Mouse (Mus musculus) regulatory T cell (primary cell): ENCODE measurements around the gene Sh3bgrl2.
"Not testable (repeated sequence)": the region's sequence is repeated elsewhere in the genome, so short reads cannot be mapped to it uniquely, and the experiment has no call there.

Source experiments
- in situ Hi-C: fragments of 300-600 bp; cut with MboI, MseI; formaldehyde crosslinking; loops from one replicate; pipeline ENCODE4 v1.15.1; 2025; ENCODE audit warnings: high pct_unique_total_duplicates

Gene Sh3bgrl2

DNA sequence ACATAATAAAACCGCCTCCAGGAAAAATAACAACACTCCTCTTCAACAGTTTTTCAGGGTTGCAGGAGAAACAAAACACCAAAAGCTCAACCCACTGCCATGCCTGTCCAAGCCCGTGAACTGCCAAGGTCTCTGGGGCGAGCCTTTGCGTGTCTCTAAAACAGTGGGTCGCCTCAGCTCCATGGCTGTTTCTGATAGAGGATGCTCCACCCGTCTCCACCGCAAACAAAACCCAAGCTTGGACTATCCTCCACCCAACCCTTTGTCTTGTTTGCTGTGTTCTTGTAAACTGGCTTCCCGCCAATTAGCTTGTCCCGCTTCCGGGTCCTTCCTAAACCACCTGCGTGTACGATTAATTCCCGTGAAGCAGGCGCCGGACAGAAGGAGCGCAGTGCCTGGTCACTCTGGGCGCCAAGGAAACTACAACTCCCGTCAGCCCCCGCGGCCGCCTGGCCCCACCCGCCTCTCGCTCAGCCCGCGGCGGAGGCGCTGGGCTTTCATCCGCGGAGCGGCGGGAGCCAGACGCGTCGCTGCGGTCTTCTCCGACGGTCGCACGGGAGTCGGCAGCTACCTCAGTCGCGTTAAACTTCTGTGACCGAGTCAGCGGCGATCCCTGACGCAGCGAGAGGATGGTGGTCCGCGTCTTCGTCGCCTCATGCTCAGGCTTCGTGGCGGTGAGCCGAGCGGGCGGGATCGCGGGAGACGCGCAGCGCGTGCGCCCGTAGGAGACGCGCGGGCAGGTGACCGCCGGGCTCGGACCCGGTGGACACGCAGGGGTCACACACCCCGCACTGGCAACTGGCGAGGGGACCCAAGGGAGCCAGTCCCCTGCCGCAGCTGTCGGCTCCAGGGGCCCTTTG lies at the start of gene Sh3bgrl2:
Sh3bgrl2 (plus strand) TSS at position 498 of the 860 bp plus-strand sequence.
- in situ Hi-C loops, result no loop called here

DNA sequence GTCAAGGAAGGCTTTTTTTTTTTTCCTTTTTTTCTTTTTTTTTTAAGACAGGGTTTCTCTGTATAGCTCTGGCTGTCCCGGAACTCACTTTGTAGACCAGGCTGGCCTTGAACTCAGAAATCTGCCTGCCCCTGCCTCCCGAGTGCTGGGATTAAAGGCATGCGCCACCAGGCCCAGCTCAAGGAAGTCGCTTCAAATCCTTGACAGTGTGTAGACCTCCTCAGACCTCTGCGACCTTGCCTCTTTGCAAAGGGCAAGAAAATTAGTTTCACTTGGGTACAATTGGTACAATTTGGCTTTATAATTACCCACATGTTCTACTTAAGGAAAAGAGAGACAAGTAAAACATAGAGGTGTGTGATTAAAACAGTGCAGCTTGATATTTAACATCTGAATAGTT lies 29.0 kb upstream of the Sh3bgrl2 start:
- in situ Hi-C loops, result not testable (repeated sequence)

DNA sequence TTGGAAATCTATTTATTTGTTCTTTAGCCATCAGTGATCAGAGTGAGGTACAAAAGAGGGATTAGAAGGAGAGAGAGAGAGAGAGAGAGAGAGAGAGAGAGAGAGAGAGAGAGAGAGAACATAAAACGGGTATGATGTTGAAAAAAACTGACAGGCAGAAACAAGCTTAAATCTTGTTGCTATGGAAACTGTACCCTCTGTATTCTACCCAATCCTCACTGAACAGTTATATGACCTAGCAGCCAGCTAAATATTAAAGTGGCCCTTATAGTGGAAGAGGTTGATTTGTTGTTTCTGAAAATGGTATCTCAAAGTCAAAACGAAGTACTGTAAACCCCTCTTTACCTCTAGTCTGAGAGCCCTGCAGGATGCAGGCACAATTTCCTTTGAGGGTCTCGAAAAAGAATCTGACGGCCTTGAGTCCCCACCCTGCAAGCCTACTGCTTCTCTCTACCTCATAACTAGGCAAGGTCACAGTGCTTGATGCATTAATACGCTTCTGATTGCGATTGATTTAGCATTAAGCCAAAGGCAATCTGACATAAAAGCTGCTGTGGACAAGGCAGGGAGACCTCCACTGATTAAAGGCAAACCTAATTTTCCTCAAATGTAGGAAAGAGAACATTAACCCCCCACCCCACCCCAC lies 28.5 kb upstream of the Sh3bgrl2 start:
- in situ Hi-C loops, result no loop called here

- in situ Hi-C loops, result no loop called here
These were observed 20.6 kb upstream of the Sh3bgrl2 start for GRCm38 (mm10) chr9:83527341-83528060.

GRCm38 (mm10) chr9:83533044-83533769 lies 14.9 kb upstream of the Sh3bgrl2 start:
- in situ Hi-C loops, result no loop called here

DNA sequence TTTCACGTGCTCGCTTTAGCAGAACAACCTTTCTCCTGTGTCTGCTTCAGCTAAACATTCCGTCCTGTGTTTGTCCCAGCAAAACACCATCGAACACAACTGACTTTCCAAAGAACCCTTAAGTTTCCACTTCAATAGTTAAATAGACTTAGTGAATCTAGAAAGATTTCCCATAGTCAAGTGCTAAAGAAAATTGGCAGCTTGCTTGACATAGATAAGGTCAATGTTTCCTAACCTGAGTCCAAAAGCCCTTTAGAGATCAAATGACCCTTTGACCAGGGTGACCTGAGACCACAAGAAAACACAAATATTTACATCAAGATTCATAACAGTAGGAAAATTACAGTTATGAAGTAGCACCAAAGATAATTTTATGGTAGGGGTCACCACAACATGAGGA lies 11.2 kb upstream of the Sh3bgrl2 start:
- in situ Hi-C loops, result no loop called here

DNA sequence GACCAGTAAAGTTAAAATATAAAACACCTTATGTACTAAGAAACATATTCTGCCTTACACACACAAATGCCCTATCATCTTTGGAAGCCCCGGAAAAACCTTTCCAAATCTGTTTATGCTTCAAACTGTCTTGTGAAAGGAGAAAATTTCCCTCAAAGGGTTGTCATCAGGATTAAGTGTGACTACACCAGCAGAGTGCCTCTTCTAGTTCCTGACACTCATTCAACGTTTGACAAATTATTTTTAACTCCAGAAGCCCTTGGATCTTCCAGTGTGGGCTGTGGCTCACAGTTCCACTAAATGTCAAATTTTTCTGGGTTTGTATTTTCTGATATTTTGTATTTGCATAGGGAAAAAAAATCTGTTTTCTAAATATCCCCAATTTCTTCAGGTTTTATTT lies 10.6 kb upstream of the Sh3bgrl2 start:
- in situ Hi-C loops, result no loop called here

DNA sequence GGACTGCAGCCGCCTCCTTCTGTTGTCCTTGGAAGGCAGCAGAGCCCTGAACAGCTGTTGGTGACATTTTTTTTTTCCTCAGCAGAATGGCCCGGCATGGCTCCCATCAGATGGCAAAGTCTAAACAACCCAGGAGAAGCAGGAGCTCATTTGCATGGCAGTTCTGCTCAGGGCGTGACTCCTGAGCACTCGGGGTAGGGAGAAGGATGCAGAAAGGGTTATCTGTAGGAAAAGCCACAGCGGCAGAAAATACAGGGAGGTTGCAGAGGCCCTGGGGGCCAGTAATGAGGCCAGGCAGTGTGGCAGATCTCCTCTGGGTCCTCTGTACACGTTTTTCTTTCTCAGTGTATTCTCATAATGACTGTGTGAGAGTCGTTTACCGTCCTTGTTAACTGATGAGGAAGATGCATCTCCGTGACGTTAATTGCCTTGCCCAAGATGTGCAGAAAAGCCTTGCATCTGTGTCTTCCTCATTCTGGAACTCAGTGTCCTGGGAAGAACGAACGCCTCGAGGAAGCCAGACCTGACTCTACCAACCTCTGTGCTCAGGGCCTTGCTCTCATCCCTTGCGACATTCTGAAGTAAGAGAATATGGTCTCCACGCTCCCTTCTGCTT lies 10.1 kb upstream of the Sh3bgrl2 start:
- in situ Hi-C loops, result no loop called here

- in situ Hi-C loops, result no loop called here
These were observed 8.2 kb upstream of the Sh3bgrl2 start for GRCm38 (mm10) chr9:83539809-83540491.

GRCm38 (mm10) chr9:83540492-83540857 lies 7.7 kb upstream of the Sh3bgrl2 start:
- in situ Hi-C loops, result no loop called here

GRCm38 (mm10) chr9:83540975-83541374 lies 7.2 kb upstream of the Sh3bgrl2 start:
- in situ Hi-C loops, result no loop called here

GRCm38 (mm10) chr9:83545240-83545639 lies 2.9 kb upstream of the Sh3bgrl2 start:
- in situ Hi-C loops, result no loop called here

- in situ Hi-C loops, result no loop called here
These were observed 1.8 kb upstream of the Sh3bgrl2 start for GRCm38 (mm10) chr9:83546316-83546715.

GRCm38 (mm10) chr9:83547229-83547628 lies 898 bp upstream of the Sh3bgrl2 start:
- in situ Hi-C loops, result no loop called here

DNA sequence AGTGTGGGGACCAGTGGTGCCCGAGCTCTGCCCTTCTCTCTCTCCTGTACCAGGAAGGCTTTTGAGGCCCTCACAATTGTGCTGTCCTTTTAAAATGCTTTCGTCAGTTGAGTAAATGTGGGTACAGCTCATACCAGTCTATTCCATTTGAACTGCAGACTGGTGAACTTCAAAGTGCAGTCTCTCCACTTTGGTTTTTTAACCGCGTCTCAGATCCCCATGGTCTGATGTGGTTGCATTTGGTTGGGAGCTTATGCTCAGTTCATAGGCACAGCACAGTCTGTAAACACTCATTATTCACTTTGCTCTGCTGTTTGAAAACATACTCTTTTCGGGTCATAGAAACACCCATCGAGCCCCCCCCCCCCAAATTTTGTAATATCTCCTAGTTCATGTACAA lies 1.7 kb downstream of the Sh3bgrl2 start:
- in situ Hi-C loops, result no loop called here

DNA sequence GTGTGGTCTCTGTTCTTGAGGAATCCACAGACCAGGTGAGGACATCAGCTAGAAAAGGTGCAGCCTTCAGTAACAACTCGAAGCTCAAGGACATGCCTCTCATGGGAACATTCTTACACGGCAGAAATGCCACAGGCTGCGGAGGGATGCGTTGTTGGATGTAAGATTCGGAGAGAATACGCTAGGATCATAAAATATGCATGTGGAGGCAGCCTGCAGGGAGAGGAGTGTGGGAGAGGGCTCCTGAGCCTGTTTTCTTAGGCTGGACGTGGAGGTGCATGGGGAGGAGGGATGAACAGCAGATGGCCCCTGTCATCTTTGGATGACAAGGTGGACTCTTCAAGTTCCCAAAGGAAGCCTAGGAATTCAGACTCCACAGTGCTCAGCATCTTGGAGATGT lies 3.0 kb downstream of the Sh3bgrl2 start:
- in situ Hi-C loops, result no loop called here

- in situ Hi-C loops, result no loop called here
These were observed 3.5 kb downstream of the Sh3bgrl2 start for GRCm38 (mm10) chr9:83551632-83552031.

DNA sequence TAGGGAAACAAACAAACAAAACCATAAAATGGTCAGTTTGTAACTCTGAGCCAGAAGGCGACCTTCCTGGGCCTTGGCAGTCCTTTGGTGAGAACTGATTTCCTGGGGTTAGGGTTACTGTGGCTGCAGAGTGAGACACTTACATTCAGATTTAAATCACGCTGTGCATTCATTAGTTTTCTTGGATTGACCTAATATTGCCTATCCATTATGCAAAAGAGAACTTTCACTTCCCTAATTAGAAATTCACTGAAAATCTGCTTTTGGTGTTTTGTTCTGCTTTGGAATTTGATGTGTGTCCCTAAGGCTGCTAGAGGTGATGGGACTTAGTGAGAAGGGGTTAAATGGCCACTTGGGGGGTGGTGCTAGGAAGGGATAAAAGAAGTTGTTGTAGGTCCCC lies 7.5 kb downstream of the Sh3bgrl2 start:
- in situ Hi-C loops, result no loop called here

- in situ Hi-C loops, result no loop called here
These were observed 8.1 kb downstream of the Sh3bgrl2 start for GRCm38 (mm10) chr9:83556236-83556635.
